Mouse (Mus musculus): ENCODE measurements around the gene Mms19. TPM values are rescaled to one million over a fixed set of nuclear protein-coding genes. Genes with fewer than 3 reads are reported as not detected.
A peak's percentile ranks its signal among the peaks of the same experiment; 100 is the strongest.

The Mms19 gene
- polyA plus RNA-seq, 1 experiment, result 142 TPM

DNA sequence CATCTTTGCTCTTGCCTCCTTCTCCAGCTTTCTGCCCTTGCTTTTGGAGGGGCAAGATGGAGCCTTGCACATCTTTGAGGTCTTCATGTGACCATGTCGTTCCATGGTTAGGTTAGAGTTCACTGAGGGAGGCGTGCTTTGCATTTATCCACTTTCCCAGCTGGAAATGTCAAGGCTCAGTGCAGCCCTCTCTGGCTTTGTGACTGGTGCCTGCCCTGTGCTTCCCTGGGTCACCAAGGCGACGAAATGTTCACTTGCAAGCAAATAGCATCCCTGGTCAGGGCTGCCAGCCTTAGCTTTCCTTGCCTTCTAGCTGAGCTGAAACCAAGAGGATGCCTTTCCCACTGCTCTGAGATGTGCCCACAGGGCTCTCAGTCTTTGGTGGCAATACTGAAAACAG is 29.5 kb upstream of the Mms19 start:
- H3K27me3 ChIP-seq (ENCODE audit: control insufficient read depth, insufficient read depth, low read length), result no peaks in the 10 kb centered on the region
- no peak overlapping the region for H3K27ac ChIP-seq (ENCODE audit: control insufficient read depth, insufficient read depth, low read length)
- peaks cover 42% of the 10 kb centered on the region for H3K4me1 ChIP-seq (replicated peaks; ENCODE audit: control insufficient read depth, insufficient read depth, low read length)
- DNase-seq, result no peak
- WGBS, result over 99% methylated on average over 4 of the region's 4 CpGs
- no peaks in the 10 kb centered on the region for H3K36me3 ChIP-seq (ENCODE audit: control insufficient read depth, insufficient read depth, low read length)
- no peak for TF ChIP-seq POLR2A (IDR thresholded peaks at IDR 0.05; ENCODE audit: control insufficient read depth, extremely low read depth, insufficient read depth, low read length, poor library complexity)
- no peak for TF ChIP-seq CTCF (IDR thresholded peaks at IDR 0.05; ENCODE audit: borderline replicate concordance, control insufficient read depth, extremely low read depth, insufficient read depth, low read length, poor library complexity)
- no peak overlapping the region for H3K4me3 ChIP-seq (ENCODE audit: control insufficient read depth, insufficient read depth, low read length)

DNA sequence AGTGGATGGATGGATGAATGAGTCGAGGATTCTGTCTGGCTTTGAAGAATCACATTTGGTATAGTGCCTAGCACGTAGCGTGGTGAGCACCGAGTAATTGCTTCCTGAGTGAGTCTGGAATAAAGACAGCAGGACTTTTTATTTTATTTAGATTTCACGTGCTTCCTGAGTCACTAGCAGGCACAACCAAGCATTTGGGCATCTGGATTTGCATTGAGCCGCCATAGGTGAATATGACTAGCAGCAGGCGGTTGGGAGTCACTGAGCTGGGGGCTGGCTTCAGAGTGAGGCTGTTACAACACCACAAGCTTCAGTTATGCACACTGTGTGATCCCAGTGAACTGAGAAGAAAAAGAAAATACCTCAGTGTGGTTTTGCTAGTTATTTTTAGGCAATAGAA is 28.1 kb upstream of the Mms19 start:
- Histone ChIP-seq H3K27me3 (ENCODE audit: control insufficient read depth, insufficient read depth, low read length) (no peaks in the 10 kb centered on the region), H3K27ac (ENCODE audit: control insufficient read depth, insufficient read depth, low read length) (no peak overlapping the region), H3K4me1 (replicated peaks; ENCODE audit: control insufficient read depth, insufficient read depth, low read length) (peaks cover 46% of the 10 kb centered on the region), H3K36me3 (ENCODE audit: control insufficient read depth, insufficient read depth, low read length) (no peaks in the 10 kb centered on the region), H3K4me3 (ENCODE audit: control insufficient read depth, insufficient read depth, low read length) (no peak overlapping the region)
- DNase-seq, result no peak
- WGBS, result 44% methylated on average over 7 of the region's 7 CpGs
- TF ChIP-seq POLR2A (IDR thresholded peaks at IDR 0.05; ENCODE audit: control insufficient read depth, extremely low read depth, insufficient read depth, low read length, poor library complexity) (no peak), CTCF (IDR thresholded peaks at IDR 0.05; ENCODE audit: borderline replicate concordance, control insufficient read depth, extremely low read depth, insufficient read depth, low read length, poor library complexity) (no peak)

DNA sequence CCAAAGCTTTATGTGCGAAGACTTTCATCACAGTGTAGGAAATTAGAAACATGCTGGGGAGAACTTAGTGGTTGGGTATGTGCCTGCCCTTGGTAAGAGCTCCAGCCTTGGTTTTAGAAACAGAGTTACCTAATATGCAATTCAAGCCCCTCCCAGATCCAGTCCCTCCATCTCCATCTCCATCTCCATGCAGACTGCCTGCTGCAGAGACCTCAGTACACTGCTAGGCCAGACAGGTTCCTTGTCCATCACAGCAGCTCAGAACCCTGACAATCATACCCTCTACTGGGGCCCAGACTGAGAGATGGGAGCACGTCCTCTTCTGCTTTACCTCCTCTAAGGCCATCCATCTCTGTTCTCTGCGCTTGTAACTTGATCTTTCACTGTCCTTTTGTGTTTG is 27.6 kb upstream of the Mms19 start:
- Histone ChIP-seq H3K36me3 (ENCODE audit: control insufficient read depth, insufficient read depth, low read length) (no peaks in the 10 kb centered on the region), H3K27ac (ENCODE audit: control insufficient read depth, insufficient read depth, low read length) (no peak overlapping the region), H3K27me3 (ENCODE audit: control insufficient read depth, insufficient read depth, low read length) (no peaks in the 10 kb centered on the region), H3K4me1 (replicated peaks; ENCODE audit: control insufficient read depth, insufficient read depth, low read length) (peaks cover 46% of the 10 kb centered on the region), H3K4me3 (ENCODE audit: control insufficient read depth, insufficient read depth, low read length) (no peak overlapping the region)
- WGBS, result 89% methylated on average over 3 of the region's 3 CpGs
- TF ChIP-seq POLR2A (IDR thresholded peaks at IDR 0.05; ENCODE audit: control insufficient read depth, extremely low read depth, insufficient read depth, low read length, poor library complexity) (no peak), CTCF (IDR thresholded peaks at IDR 0.05; ENCODE audit: borderline replicate concordance, control insufficient read depth, extremely low read depth, insufficient read depth, low read length, poor library complexity) (no peak)
- DNase-seq, result no peak

DNA sequence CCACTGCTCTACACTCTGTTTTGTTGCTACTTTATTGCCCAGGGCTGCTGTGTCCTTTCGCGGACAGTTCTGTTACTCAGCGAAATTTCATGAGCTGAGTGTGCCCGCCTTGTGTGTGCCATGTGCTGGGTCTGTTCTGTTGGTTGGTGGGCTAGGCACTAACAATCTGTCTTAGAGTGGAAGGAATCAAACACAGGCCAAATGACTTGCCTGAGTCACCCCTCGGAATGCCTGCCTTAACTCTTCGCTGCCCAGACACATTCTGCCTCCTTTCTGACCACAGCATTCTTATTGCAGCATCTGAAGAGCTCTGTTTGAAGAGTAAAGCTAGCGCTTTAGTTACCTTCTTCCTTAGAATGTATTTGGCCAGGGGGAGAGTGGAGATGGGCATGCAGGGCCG is 25.6 kb upstream of the Mms19 start:
- Histone ChIP-seq H3K36me3 (ENCODE audit: control insufficient read depth, insufficient read depth, low read length) (no peaks in the 10 kb centered on the region), H3K4me1 (replicated peaks; ENCODE audit: control insufficient read depth, insufficient read depth, low read length) (peaks cover 40% of the 10 kb centered on the region), H3K4me3 (ENCODE audit: control insufficient read depth, insufficient read depth, low read length) (no peak overlapping the region), H3K27me3 (ENCODE audit: control insufficient read depth, insufficient read depth, low read length) (no peaks in the 10 kb centered on the region), H3K27ac (ENCODE audit: control insufficient read depth, insufficient read depth, low read length) (no peak overlapping the region)
- TF ChIP-seq CTCF (IDR thresholded peaks at IDR 0.05; ENCODE audit: borderline replicate concordance, control insufficient read depth, extremely low read depth, insufficient read depth, low read length, poor library complexity) (no peak), POLR2A (IDR thresholded peaks at IDR 0.05; ENCODE audit: control insufficient read depth, extremely low read depth, insufficient read depth, low read length, poor library complexity) (no peak)
- 93% methylated on average over 8 of the region's 8 CpGs for WGBS
- no peak for DNase-seq

DNA sequence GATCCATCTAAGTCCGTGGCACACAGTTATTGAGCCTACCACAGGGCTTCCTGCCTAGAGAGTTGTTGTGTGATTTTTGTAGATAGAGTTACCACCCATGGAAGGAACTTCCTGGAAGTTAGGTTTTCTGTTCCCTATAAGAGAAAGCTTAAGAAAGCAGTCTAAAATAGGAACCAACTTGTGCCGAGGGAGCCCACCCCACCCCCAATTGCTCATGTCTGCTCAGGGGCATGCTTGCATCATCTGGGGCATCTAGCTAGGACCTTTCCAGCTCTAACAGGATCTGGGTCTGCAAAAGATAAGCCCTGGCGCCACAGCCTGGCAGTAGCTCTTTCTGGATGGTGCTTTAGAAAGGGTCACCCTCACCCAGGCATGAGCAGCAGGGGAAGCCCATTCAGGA is 24.7 kb upstream of the Mms19 start:
- DNase-seq, result no peak
- H3K36me3 ChIP-seq (ENCODE audit: control insufficient read depth, insufficient read depth, low read length), result no peaks in the 10 kb centered on the region
- H3K27me3 ChIP-seq (ENCODE audit: control insufficient read depth, insufficient read depth, low read length), result no peaks in the 10 kb centered on the region
- no peak overlapping the region for H3K4me3 ChIP-seq (ENCODE audit: control insufficient read depth, insufficient read depth, low read length)
- H3K4me1 ChIP-seq (replicated peaks; ENCODE audit: control insufficient read depth, insufficient read depth, low read length), result peaks cover 35% of the 10 kb centered on the region
- WGBS, result 22% methylated on average over 3 of the region's 3 CpGs
- no peak for TF ChIP-seq POLR2A (IDR thresholded peaks at IDR 0.05; ENCODE audit: control insufficient read depth, extremely low read depth, insufficient read depth, low read length, poor library complexity)
- TF ChIP-seq CTCF (IDR thresholded peaks at IDR 0.05; ENCODE audit: borderline replicate concordance, control insufficient read depth, extremely low read depth, insufficient read depth, low read length, poor library complexity), result no peak
- H3K27ac ChIP-seq (ENCODE audit: control insufficient read depth, insufficient read depth, low read length), result peak overlapping the region; percentile 45; the same call in 1 of the 2 replicates

DNA sequence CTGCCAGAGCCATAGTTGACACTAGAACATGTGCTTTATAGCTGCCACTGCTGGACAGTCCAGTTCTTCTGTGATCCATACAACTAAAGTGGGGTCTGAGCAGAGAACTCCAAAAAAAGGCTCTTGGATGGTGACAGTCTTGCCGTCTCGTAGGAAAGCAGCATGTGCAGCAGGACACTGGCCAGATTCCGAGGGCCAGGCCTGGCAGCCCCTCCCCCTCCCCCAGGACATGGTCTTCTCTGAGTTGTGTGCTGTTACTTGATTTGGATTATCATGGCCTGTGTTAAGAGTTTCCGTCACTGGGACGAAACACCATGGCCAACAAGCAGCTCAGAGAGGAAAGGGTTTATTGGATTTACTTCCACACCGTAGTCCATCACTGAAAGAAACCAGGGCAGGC is 23.3 kb upstream of the Mms19 start:
- no peak for TF ChIP-seq CTCF (IDR thresholded peaks at IDR 0.05; ENCODE audit: borderline replicate concordance, control insufficient read depth, extremely low read depth, insufficient read depth, low read length, poor library complexity)
- TF ChIP-seq POLR2A (IDR thresholded peaks at IDR 0.05; ENCODE audit: control insufficient read depth, extremely low read depth, insufficient read depth, low read length, poor library complexity), result no peak
- DNase-seq, result no peak
- H3K4me1 ChIP-seq (replicated peaks; ENCODE audit: control insufficient read depth, insufficient read depth, low read length), result peaks cover 24% of the 10 kb centered on the region

More for the DNA sequence above, 23.3 kb upstream of the Mms19 start:
- Histone ChIP-seq H3K27ac (ENCODE audit: control insufficient read depth, insufficient read depth, low read length) (no peak overlapping the region), H3K36me3 (ENCODE audit: control insufficient read depth, insufficient read depth, low read length) (no peaks in the 10 kb centered on the region), H3K4me3 (ENCODE audit: control insufficient read depth, insufficient read depth, low read length) (no peak overlapping the region), H3K27me3 (ENCODE audit: control insufficient read depth, insufficient read depth, low read length) (no peaks in the 10 kb centered on the region)
- WGBS, result 98% methylated on average over 6 of the region's 6 CpGs
